In the genomic region with DNA sequence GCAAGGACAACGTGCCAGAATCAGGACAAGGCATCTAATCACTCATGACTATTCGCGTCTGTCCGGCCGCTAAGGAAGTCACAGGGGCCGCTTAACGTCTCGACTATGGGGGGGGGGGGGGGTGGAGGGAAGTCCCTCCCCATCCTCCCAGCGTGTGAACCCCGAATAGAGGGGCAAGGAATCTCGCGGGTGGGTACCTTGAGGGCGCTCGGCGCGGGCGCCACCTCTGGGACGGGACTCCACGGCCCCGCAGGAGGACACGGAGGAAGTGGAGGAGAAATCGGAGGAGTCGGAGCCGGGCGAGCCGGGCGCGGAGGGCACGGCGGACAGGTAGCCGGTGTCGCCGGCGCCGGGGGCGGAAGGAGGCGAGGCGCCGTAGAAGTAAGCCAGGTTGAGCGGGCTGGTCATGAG, we compare ENCODE assay signal across 8 mouse cellular contexts. TPM values are rescaled to one million over a fixed set of nuclear protein-coding genes. Genes with fewer than 3 reads are reported as not detected.
DNase-seq lines count a peak whose midpoint lies in the region; ATAC-seq lines count a peak whose summit lies in the region.

No protein-coding gene starts in this region.

- H3K9ac ChIP-seq in heart, embryonic 13.5 days: peak overlapping the region; percentile 92
- peak overlapping the region; percentile 72 for H3K9ac ChIP-seq in midbrain, embryonic 11.5 days (ENCODE audit: low read length)

- peak overlapping the region; percentile 81 for H3K4me3 ChIP-seq in heart, embryonic 13.5 days
- peak overlapping the region; percentile 67 for H3K4me3 ChIP-seq in midbrain, embryonic 11.5 days (ENCODE audit: low read depth, low read length)

- no peaks in the 10 kb centered on the region for H3K27me3 ChIP-seq in heart, embryonic 13.5 days (replicated peaks)
- H3K27me3 ChIP-seq in midbrain, embryonic 11.5 days (ENCODE audit: control insufficient read depth, insufficient read depth, low read length): peaks cover 4% of the 10 kb centered on the region; the same call in 1 of the 2 replicates

- ATAC-seq in heart, embryonic 13.5 days (ENCODE audit: extremely low read depth, insufficient number of reproducible peaks, low FRiP score, low TSS enrichment): peak; percentile 5; the same call in 1 of the 2 replicates
- peak; percentile 28 for ATAC-seq in midbrain, embryonic 11.5 days (ENCODE audit: low FRiP score)

- H3K36me3 ChIP-seq in heart, embryonic 13.5 days: peaks cover 23% of the 10 kb centered on the region
- H3K36me3 ChIP-seq in midbrain, embryonic 11.5 days (ENCODE audit: control insufficient read depth, insufficient read depth, low read length): no peaks in the 10 kb centered on the region; the same call in 1 of the 2 replicates

- peak; percentile 15 for DNase-seq in left cerebral cortex, postnatal 4 days
- no peak for DNase-seq in left cerebral cortex, postnatal 36 days (ENCODE audit: low spot score in 2 of 2)
- peak; percentile 68 for DNase-seq in adipocyte (ENCODE audit: low spot score)
- peak; percentile 41 to 68 for DNase-seq in kidney, postnatal 4 days
- peak; percentile 91 for DNase-seq in midbrain, embryonic 11.5 days (ENCODE audit: low spot score, missing footprints)
- no peak for DNase-seq in right cerebral cortex, postnatal 4 days
- no peak for DNase-seq in B cell, adult 2 months

- H3K9me3 ChIP-seq in heart, embryonic 13.5 days: no peaks in the 10 kb centered on the region
- no peaks in the 10 kb centered on the region for H3K9me3 ChIP-seq in midbrain, embryonic 11.5 days (ENCODE audit: control insufficient read depth, low read length)

- peak overlapping the region; percentile 80 for H3K4me2 ChIP-seq in heart, embryonic 13.5 days
- H3K4me2 ChIP-seq in midbrain, embryonic 11.5 days: peak overlapping the region; percentile 67

- H3K27ac ChIP-seq in heart, embryonic 13.5 days (replicated peaks): peak overlapping the region; percentile 95
- no peak overlapping the region for H3K27ac ChIP-seq in midbrain, embryonic 11.5 days (ENCODE audit: low read depth, low read length)

- WGBS in heart, embryonic 13.5 days: under 1% methylated on average over 39 of the region's 40 CpGs
- under 1% methylated on average over 35 of the region's 40 CpGs for WGBS in midbrain, embryonic 11.5 days

- H3K4me1 ChIP-seq in heart, embryonic 13.5 days: peaks cover 48% of the 10 kb centered on the region
- peaks cover 3% of the 10 kb centered on the region; the same call in 1 of the 2 replicates for H3K4me1 ChIP-seq in midbrain, embryonic 11.5 days (ENCODE audit: control insufficient read depth, insufficient read depth, low read length)

- intact Hi-C loops in left cerebral cortex, postnatal 4 days (cut with DNase I): no loop called here
- intact Hi-C loops in left cerebral cortex, postnatal 36 days (cut with DNase I): no loop called here

RNA-seq across cellular contexts. Expression of a gene that starts 17.1 kb away (rescaled TPM):
- total RNA-seq in left cerebral cortex, postnatal 4 days (2021): 1 to 10 TPM; 2.3 to 2.5 TPM
- total RNA-seq in left cerebral cortex, postnatal 36 days (2021): 1 to 10 TPM; 2.9 to 3.8 TPM
- polyA plus RNA-seq in heart, embryonic 13.5 days (2015; fragmentation: Nextera tagmentation; extraction: Ambion mirVana): 2.1 and 2.5 TPM in 2 replicates
- 1.3 and 1.8 TPM in 2 replicates for polyA plus RNA-seq in midbrain, embryonic 11.5 days (2014; fragmentation: Nextera tagmentation; extraction: Ambion mirVana)

Comparison
In these comparisons a context has a peak if more than half of its experiments do, and no peak if none do; other contexts are left out.
1. DNase-seq: peak in left cerebral cortex, postnatal 4 days (single experiment), adipocyte (single experiment), kidney, postnatal 4 days (2 of 2) and midbrain, embryonic 11.5 days (single experiment); none in left cerebral cortex, postnatal 36 days (0 of 2), right cerebral cortex, postnatal 4 days (single experiment) and B cell, adult 2 months (0 of 2).